Mouse (Mus musculus) MEL (cell line): ENCODE measurements around the gene Atp8a1. TPM values are rescaled to one million over a fixed set of nuclear protein-coding genes. Genes with fewer than 3 reads are reported as not detected.

ENCODE experiments used
- DNase-seq: peaks from one replicate; pipeline ENCODE4 v3.0.0; 2011; ENCODE audit warnings: low read depth, low spot score
- H3K27ac ChIP-seq: 2 replicates; pipeline ENCODE4 v1.5.1; 2012; ENCODE audit warnings: low read depth, mild to moderate bottlenecking, control low read depth, low read length, moderate library complexity; ENCODE audit not compliant: control insufficient read depth
- H3K27me3 ChIP-seq, 2 experiments: fragments of 150-350 bp in 1 of 2; sonication (generic) in 1 of 2; 2 replicates each; pipeline ENCODE4 v1.6.1; 2012; ENCODE audit warnings: low read length in 2 of 2, mild to moderate bottlenecking in 2 of 2, improper control_type of control experiment in 1 of 2, moderate library complexity in 1 of 2; ENCODE audit not compliant: insufficient read depth in 2 of 2, control insufficient read depth in 1 of 2
- H3K36me3 ChIP-seq, 2 experiments: 2 replicates each; pipeline ENCODE4 v1.6.1; 2012 to 2014; ENCODE audit warnings: low read length in 2 of 2, improper control_type of control experiment in 1 of 2, inconsistent platforms in 1 of 2, mild to moderate bottlenecking in 1 of 2; ENCODE audit not compliant: insufficient read depth in 2 of 2, control insufficient read depth in 1 of 2
- H3K4me1 ChIP-seq, 2 experiments: fragments of 150-350 bp in 1 of 2; sonication (generic) in 1 of 2; 2 replicates each; pipeline ENCODE4 v1.6.1; 2012; ENCODE audit warnings: low read length in 2 of 2, improper control_type of control experiment in 1 of 2, mild to moderate bottlenecking in 1 of 2; ENCODE audit not compliant: insufficient read depth in 2 of 2, control insufficient read depth in 1 of 2
- H3K4me3 ChIP-seq, 2 experiments: fragments of 150-350 bp in 1 of 2; sonication (generic) in 1 of 2; 2 replicates each; pipeline ENCODE4 v1.5.1; 2012; ENCODE audit warnings: low read depth in 2 of 2, low read length in 2 of 2, mild to moderate bottlenecking in 2 of 2, moderate library complexity in 2 of 2, control low read depth in 1 of 2, improper control_type of control experiment in 1 of 2; ENCODE audit not compliant: control insufficient read depth in 1 of 2, insufficient read depth in 1 of 2
- H3K79me2 ChIP-seq: 2 replicates; pipeline ENCODE4 v1.6.1; 2012; ENCODE audit warnings: mild to moderate bottlenecking, low read length, moderate library complexity; ENCODE audit not compliant: control insufficient read depth, poor library complexity, insufficient read depth
- H3K9ac ChIP-seq: 2 replicates; pipeline ENCODE4 v1.6.1; 2012; ENCODE audit warnings: low read depth, mild to moderate bottlenecking, control low read depth, low read length, moderate library complexity; ENCODE audit not compliant: control insufficient read depth, poor library complexity, severe bottlenecking
- H3K9me3 ChIP-seq: fragments of 150-350 bp; sonication (generic); replicated peaks from 2 replicates; pipeline ENCODE4 v1.6.1; 2012; ENCODE audit warnings: mild to moderate bottlenecking, low read length, improper control_type of control experiment, moderate library complexity; ENCODE audit not compliant: insufficient read depth
- BHLHE40 ChIP-seq: IDR thresholded peaks from 2 replicates; pipeline ENCODE4 v1.6.1; 2012; ENCODE audit warnings: low read depth, mild to moderate bottlenecking, inconsistent platforms, low read length, improper control_type of control experiment, borderline replicate concordance
- CHD1 ChIP-seq: IDR thresholded peaks from 2 replicates; pipeline ENCODE4 v1.6.1; 2012; ENCODE audit warnings: low read depth, mild to moderate bottlenecking, inconsistent platforms, low read length, improper control_type of control experiment
- EP300 ChIP-seq, 2 experiments: IDR thresholded peaks; 2 replicates each; pipeline ENCODE4 v1.6.1; 2011; ENCODE audit warnings: improper control_type of control experiment in 2 of 2, low read length in 2 of 2, low read depth in 1 of 2, mild to moderate bottlenecking in 1 of 2
- ETS1 ChIP-seq: IDR thresholded peaks from 2 replicates; pipeline ENCODE4 v1.6.1; 2012; ENCODE audit warnings: low read depth, mild to moderate bottlenecking, inconsistent platforms, low read length, improper control_type of control experiment, moderate library complexity
- JUND ChIP-seq: IDR thresholded peaks from 2 replicates; pipeline ENCODE4 v1.6.1; 2011; ENCODE audit warnings: low read depth, mild to moderate bottlenecking, improper control_type of control experiment, low read length
- MAFK ChIP-seq: IDR thresholded peaks from 2 replicates; pipeline ENCODE4 v1.6.1; 2011; ENCODE audit warnings: low read depth, mild to moderate bottlenecking, low read length, improper control_type of control experiment, borderline replicate concordance
- MAX ChIP-seq: IDR thresholded peaks from 2 replicates; pipeline ENCODE4 v1.6.1; 2011; ENCODE audit warnings: low read length, improper control_type of control experiment
- MAZ ChIP-seq: IDR thresholded peaks from 2 replicates; pipeline ENCODE4 v1.6.1; 2012; ENCODE audit warnings: low read depth, mild to moderate bottlenecking, inconsistent platforms, low read length, improper control_type of control experiment
- MXI1 ChIP-seq: IDR thresholded peaks from 2 replicates; pipeline ENCODE4 v1.6.1; 2011; ENCODE audit warnings: mild to moderate bottlenecking, low read depth, low read length, improper control_type of control experiment
- MYC ChIP-seq: IDR thresholded peaks from 2 replicates; pipeline ENCODE4 v1.6.1; 2011; ENCODE audit warnings: low read depth, mild to moderate bottlenecking, low read length, improper control_type of control experiment, moderate library complexity
- POLR2A ChIP-seq, 2 experiments: IDR thresholded peaks; 2 replicates each; pipeline ENCODE4 v1.6.1; 2011 to 2012; ENCODE audit warnings: low read length in 2 of 2, mild to moderate bottlenecking in 2 of 2, control low read depth in 1 of 2, improper control_type of control experiment in 1 of 2, low read depth in 1 of 2, moderate library complexity in 1 of 2; ENCODE audit not compliant: control insufficient read depth in 1 of 2, insufficient read depth in 1 of 2, poor library complexity in 1 of 2
- RAD21 ChIP-seq: IDR thresholded peaks from 2 replicates; pipeline ENCODE4 v1.6.1; 2011; ENCODE audit warnings: mild to moderate bottlenecking, low read depth, low read length, improper control_type of control experiment
- TAL1 ChIP-seq: IDR thresholded peaks from 2 replicates; pipeline ENCODE4 v1.6.1; 2012; ENCODE audit warnings: mild to moderate bottlenecking, inconsistent platforms, low read length, moderate library complexity, mixed read lengths
- TCF12 ChIP-seq: IDR thresholded peaks from 2 replicates; pipeline ENCODE4 v1.6.1; 2014; ENCODE audit warnings: low read depth, mild to moderate bottlenecking, inconsistent platforms, low read length, improper control_type of control experiment, moderate library complexity
- USF1 ChIP-seq: IDR thresholded peaks from 2 replicates; pipeline ENCODE4 v1.6.1; 2014; ENCODE audit warnings: low read depth, mild to moderate bottlenecking, inconsistent platforms, low read length, improper control_type of control experiment, moderate library complexity
- USF2 ChIP-seq, 2 experiments: IDR thresholded peaks; 2 replicates each; pipeline ENCODE4 v1.6.1; 2011 to 2012; ENCODE audit warnings: improper control_type of control experiment in 2 of 2, low read length in 2 of 2, borderline replicate concordance in 1 of 2, inconsistent platforms in 1 of 2, low read depth in 1 of 2, mild to moderate bottlenecking in 1 of 2; ENCODE audit not compliant: insufficient read depth in 1 of 2
- ZC3H11A ChIP-seq: IDR thresholded peaks from 2 replicates; pipeline ENCODE4 v1.6.1; 2012; ENCODE audit warnings: low read depth, mild to moderate bottlenecking, inconsistent platforms, low read length, improper control_type of control experiment
- ZKSCAN1 ChIP-seq: IDR thresholded peaks from 2 replicates; pipeline ENCODE4 v1.6.1; 2012; ENCODE audit warnings: low read depth, mild to moderate bottlenecking, inconsistent platforms, low read length, improper control_type of control experiment, moderate library complexity
- ZMIZ1 ChIP-seq: IDR thresholded peaks from 2 replicates; pipeline ENCODE4 v1.6.1; 2012; ENCODE audit warnings: low read depth, mild to moderate bottlenecking, inconsistent platforms, low read length, improper control_type of control experiment, moderate library complexity
- ZNF384 ChIP-seq: IDR thresholded peaks from 2 replicates; pipeline ENCODE4 v1.6.1; 2012; ENCODE audit warnings: low read depth, mild to moderate bottlenecking, inconsistent platforms, low read length, improper control_type of control experiment
- polyA plus RNA-seq, 2 experiments: library from polyadenylated mRNA; stranded (reverse) in 1 of 2; unstranded in 1 of 2; fragments of >175 nt in 1 of 2; fragments of >200 nt in 1 of 2; gene quantifications; 2 replicates each; pipeline versions ENCODE4 v1.2.1 to v1.2.4; 2012; ENCODE audit warnings: low replicate concordance in 2 of 2, low read depth in 1 of 2; ENCODE audit not compliant: insufficient read length in 2 of 2, insufficient read depth in 1 of 2, missing spikeins in 1 of 2
- total RNA-seq: library from RNA; depleted of rRNA; stranded (reverse); fragments of 300-350 nt; gene quantifications from 2 replicates; pipeline ENCODE4 v1.2.3, GENCODE M21; 2012

Atp8a1 gene
- total and polyA plus RNA-seq, 3 experiments = 18.2 to 22.1 TPM; not detected in 1

DNA sequence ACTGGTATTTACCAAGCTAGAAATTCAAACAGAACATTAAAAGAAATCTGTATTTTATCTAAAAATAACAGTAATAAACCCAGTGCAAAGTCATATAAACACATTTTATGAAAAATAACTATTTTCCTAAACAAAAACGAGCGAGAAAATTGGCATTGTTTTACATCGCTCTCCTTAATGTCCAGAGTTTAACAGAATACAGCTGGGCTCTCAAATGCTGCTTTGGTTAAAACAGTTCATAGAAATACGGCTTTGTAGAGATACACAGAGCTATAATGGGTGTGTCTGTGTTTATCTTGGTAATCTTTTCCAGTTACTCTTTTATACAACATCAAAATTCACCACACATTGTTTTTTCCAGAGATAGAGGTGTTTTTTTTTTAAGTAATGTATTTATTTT, 194.8 kb downstream of the Atp8a1 start:
- no peaks in the 10 kb centered on the region for H3K9me3 ChIP-seq
- H3K4me3 ChIP-seq = no peak overlapping the region
- H3K79me2 ChIP-seq = no peaks in the 10 kb centered on the region
- no peaks in the 10 kb centered on the region for H3K27me3 ChIP-seq
- no peak for DNase-seq
- H3K27ac ChIP-seq = no peak overlapping the region
- peaks cover 0 to 9% of the 10 kb centered on the region in 2 experiments; a peak in 2 of 4 replicates for H3K36me3 ChIP-seq
- H3K9ac ChIP-seq = no peak overlapping the region
- no peaks in the 10 kb centered on the region for H3K4me1 ChIP-seq
- TF ChIP-seq BHLHE40 (no peak), TCF12 (no peak), MAX (no peak), ZC3H11A (no peak), MAZ (no peak), ZMIZ1 (no peak), EP300 (IDR thresholded peaks at IDR 0.05; ENCODE audit: low read depth in 1 of 2, low read length in 2 of 2) (no peak), MYC (no peak), POLR2A (IDR thresholded peaks at IDR 0.05; ENCODE audit: control insufficient read depth in 1 of 2, insufficient read depth in 1 of 2, low read depth in 1 of 2, low read length in 2 of 2, poor library complexity in 1 of 2) (no peak), JUND (no peak), ETS1 (no peak), ZNF384 (no peak), MXI1 (no peak), RAD21 (no peak), TAL1 (no peak)

- Histone ChIP-seq H3K79me2 (no peaks in the 10 kb centered on the region), H3K36me3 (peaks cover 0 to 7% of the 10 kb centered on the region in 2 experiments; a peak in 2 of 4 replicates), H3K4me3 (no peak overlapping the region), H3K27ac (no peak overlapping the region), H3K4me1 (no peaks in the 10 kb centered on the region), H3K27me3 (no peaks in the 10 kb centered on the region), H3K9me3 (no peaks in the 10 kb centered on the region), H3K9ac (no peak overlapping the region)
- TF ChIP-seq ZKSCAN1 = no peak
- no peak for TF ChIP-seq CHD1
- TF ChIP-seq ZNF384 = no peak
- TF ChIP-seq USF2 (IDR thresholded peaks at IDR 0.05; ENCODE audit: borderline replicate concordance in 1 of 2, insufficient read depth in 1 of 2, low read depth in 1 of 2, low read length in 2 of 2) = no peak
- no peak for TF ChIP-seq EP300 (IDR thresholded peaks at IDR 0.05; ENCODE audit: low read depth in 1 of 2, low read length in 2 of 2)
- no peak for TF ChIP-seq MAFK
- no peak for TF ChIP-seq USF1
- no peak for DNase-seq
Measured at GRCm38 (mm10) chr5:67650021-67650420, 197.2 kb downstream of the Atp8a1 start.
